Mouse (Mus musculus): ENCODE measurements around the gene Cd7.

DNA sequence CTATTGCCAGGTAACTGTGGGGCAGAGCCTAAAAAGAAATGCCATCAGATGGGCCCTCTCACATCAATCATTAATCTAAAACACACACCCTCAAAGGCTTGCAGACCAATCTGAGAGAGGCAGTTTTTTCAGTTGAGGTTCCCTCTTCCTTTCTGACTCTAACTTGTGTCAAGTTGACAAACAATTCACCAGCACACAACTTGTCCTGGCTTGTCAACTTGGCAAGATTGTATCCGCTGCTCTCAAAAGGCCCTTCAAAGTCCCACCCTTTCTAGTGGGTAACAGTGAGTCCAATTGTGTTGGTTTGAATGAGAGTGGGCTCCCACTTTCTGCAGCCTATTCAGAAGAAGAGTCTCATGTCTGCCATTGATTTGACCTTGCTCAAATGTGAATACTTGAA, 6.1 kb upstream of the Cd7 start:
- no peak for TF ChIP-seq NELFE (IDR thresholded peaks at IDR 0.05; ENCODE audit: low read depth, low read length)
- no peak for TF ChIP-seq SMC3 (IDR thresholded peaks at IDR 0.05; ENCODE audit: low read depth, low read length)
- no peak for TF ChIP-seq CTCF (IDR thresholded peaks at IDR 0.05 in 2 of 3, conservative IDR thresholded peaks at IDR 0.05 in 1 of 3; ENCODE audit: control insufficient read depth in 1 of 3, insufficient read depth in 1 of 3, low read depth in 2 of 3, low read length in 3 of 3, poor library complexity in 1 of 3, severe bottlenecking in 1 of 3)
- TF ChIP-seq MAZ (IDR thresholded peaks at IDR 0.05; ENCODE audit: low read depth, low read length), result no peak
- TF ChIP-seq HCFC1 (IDR thresholded peaks at IDR 0.05; ENCODE audit: low read depth, low read length), result no peak
- no peak for TF ChIP-seq KAT2A (conservative IDR thresholded peaks at IDR 0.05; ENCODE audit: low read depth, low read length)
- no peak for TF ChIP-seq USF1 (IDR thresholded peaks at IDR 0.05; ENCODE audit: low read depth, low read length)
- TF ChIP-seq CHD2 (IDR thresholded peaks at IDR 0.05; ENCODE audit: low read length), result no peak
- TF ChIP-seq POLR2A (IDR thresholded peaks at IDR 0.05; ENCODE audit: control insufficient read depth in 1 of 2, insufficient read depth in 1 of 2, low read depth in 1 of 2, low read length in 2 of 2, poor library complexity in 1 of 2), result no peak

Data from MEL (cell line).